Mouse (Mus musculus): ENCODE data around the gene Rab5b.

Rab5b gene

GRCm38 (mm10) chr10:128699611-128700010 is 3.5 kb upstream of the Rab5b start:
- DNase-seq (ENCODE audit: low read depth, low spot score): no peak

- DNase-seq (ENCODE audit: low read depth, low spot score): no peak
Observed at GRCm38 (mm10) chr10:128699006-128699405, 2.9 kb upstream of the Rab5b start.

- no peak for DNase-seq (ENCODE audit: low read depth, low spot score)
Observed at GRCm38 (mm10) chr10:128697072-128697725, 1.1 kb upstream of the Rab5b start.

GRCm38 (mm10) chr10:128695411-128695991 is 563 bp downstream of the Rab5b start:
- no peak for DNase-seq (ENCODE audit: low read depth, low spot score)

- DNase-seq (ENCODE audit: low read depth, low spot score): peak; percentile 74
Observed at GRCm38 (mm10) chr10:128674469-128675008, 21.5 kb downstream of the Rab5b start.

- DNase-seq (ENCODE audit: low read depth, low spot score): peak; percentile 93
Observed at GRCm38 (mm10) chr10:128673763-128674468, 22.1 kb downstream of the Rab5b start, which contains the start of gene Suox. Gene Suox, minus strand, starts transcription at chr10:128674073.

- DNase-seq (ENCODE audit: low read depth, low spot score): no peak
Observed at GRCm38 (mm10) chr10:128671148-128671547, 24.9 kb downstream of the Rab5b start.

- DNase-seq (ENCODE audit: low read depth, low spot score): peak; percentile 59
Observed at GRCm38 (mm10) chr10:128668790-128669672, 27.0 kb downstream of the Rab5b start.

GRCm38 (mm10) chr10:128665806-128666205 is 30.3 kb downstream of the Rab5b start:
- no peak for DNase-seq (ENCODE audit: low read depth, low spot score)

- DNase-seq (ENCODE audit: low read depth, low spot score): no peak
Observed at GRCm38 (mm10) chr10:128665307-128665706, 30.8 kb downstream of the Rab5b start.

- no peak for DNase-seq (ENCODE audit: low read depth, low spot score)
Observed at GRCm38 (mm10) chr10:128664808-128665207, 31.3 kb downstream of the Rab5b start.

- DNase-seq (ENCODE audit: low read depth, low spot score): peak; percentile 67
Observed at GRCm38 (mm10) chr10:128663441-128664220, 32.4 kb downstream of the Rab5b start.

- DNase-seq (ENCODE audit: low read depth, low spot score): peak; percentile 10
Observed at GRCm38 (mm10) chr10:128662465-128662864, 33.6 kb downstream of the Rab5b start.

GRCm38 (mm10) chr10:128659490-128659889 is 36.6 kb downstream of the Rab5b start:
- no peak for DNase-seq (ENCODE audit: low read depth, low spot score)

- DNase-seq (ENCODE audit: low read depth, low spot score): no peak
Observed at GRCm38 (mm10) chr10:128657844-128658243, 38.2 kb downstream of the Rab5b start.

- no peak for DNase-seq (ENCODE audit: low read depth, low spot score)
Observed at GRCm38 (mm10) chr10:128656731-128657130, 39.3 kb downstream of the Rab5b start.

GRCm38 (mm10) chr10:128655254-128655653 is 40.8 kb downstream of the Rab5b start:
- no peak for DNase-seq (ENCODE audit: low read depth, low spot score)

- no peak for DNase-seq (ENCODE audit: low read depth, low spot score)
Observed at GRCm38 (mm10) chr10:128653866-128654265, 42.2 kb downstream of the Rab5b start.

- peak; percentile 69 for DNase-seq (ENCODE audit: low read depth, low spot score)
Observed at GRCm38 (mm10) chr10:128646139-128647089, 49.6 kb downstream of the Rab5b start.
